Comparison of ENCODE assay signal across 9 mouse cellular contexts in the genomic region with DNA sequence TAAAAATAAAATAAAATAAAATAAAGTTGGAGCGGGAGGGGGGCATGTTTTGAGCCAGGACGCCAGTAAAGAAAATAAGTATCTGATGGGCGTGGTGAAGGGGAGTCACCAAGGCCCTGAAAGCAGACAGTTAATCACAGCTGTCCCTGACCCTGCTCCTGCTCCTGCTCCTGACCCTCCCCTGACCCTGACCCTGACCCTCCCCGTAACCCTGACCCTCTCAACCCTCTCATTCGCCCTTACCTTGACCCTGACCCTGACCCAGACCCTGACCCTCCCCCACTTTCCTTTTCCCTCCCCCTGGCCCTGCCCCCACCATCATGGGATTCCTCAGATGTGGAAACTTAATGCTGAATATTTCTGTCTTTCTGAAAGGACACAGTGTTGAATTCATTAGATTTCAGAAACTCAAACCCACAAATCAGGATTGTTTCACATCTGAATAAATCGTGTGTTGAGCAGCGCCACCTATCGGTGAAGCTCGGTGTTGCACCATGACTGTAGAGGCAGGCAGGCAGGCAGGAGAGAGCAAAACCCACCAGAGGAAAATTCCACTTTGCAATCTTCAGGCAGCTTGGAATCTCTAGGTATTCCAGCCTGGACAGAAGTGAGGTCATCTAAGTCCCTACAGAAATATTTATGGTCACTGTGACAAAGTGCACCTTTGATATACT.
DNase-seq lines count a peak whose midpoint lies in the region; ATAC-seq and TF ChIP-seq lines count a peak whose summit lies in the region.
"Had no signal": no experiment of that assay in that cellular context is flagged by ENCODE, and none has a peak within 500 bp of the region (broad histone marks: within the 10 kb centered on the region; RNA-seq: fewer than 3 reads in every experiment).

No protein-coding gene starts in this region.

- no peak overlapping the region for H3K9ac ChIP-seq in midbrain, embryonic 13.5 days (replicated peaks)
- H3K9ac ChIP-seq: stomach, embryonic 15.5 days had no signal

- TF ChIP-seq CTCF in lung, adult 2 months (IDR thresholded peaks at IDR 0.05; ENCODE audit: insufficient read depth, low read length): peak; percentile 87

- no peak overlapping the region for H3K4me2 ChIP-seq in midbrain, embryonic 13.5 days (replicated peaks)
- H3K4me2 ChIP-seq: stomach, embryonic 15.5 days had no signal

- H3K4me1 ChIP-seq in midbrain, embryonic 10.5 days: no peaks in the 10 kb centered on the region
- no peaks in the 10 kb centered on the region for H3K4me1 ChIP-seq in midbrain, embryonic 13.5 days (replicated peaks)
- no peaks in the 10 kb centered on the region for H3K4me1 ChIP-seq in lung, adult 2 months (ENCODE audit: control insufficient read depth, insufficient read depth, low read length)
- H3K4me1 ChIP-seq: stomach, embryonic 15.5 days had no signal

- WGBS in midbrain, embryonic 10.5 days: 49% methylated on average over 9 of the region's 9 CpGs
- WGBS in midbrain, embryonic 13.5 days: 47% methylated on average over 9 of the region's 9 CpGs
- WGBS in lung, adult 2 months: 46% methylated on average over 9 of the region's 9 CpGs

- no peaks in the 10 kb centered on the region for H3K9me3 ChIP-seq in midbrain, embryonic 10.5 days (replicated peaks)
- H3K9me3 ChIP-seq in midbrain, embryonic 13.5 days: no peaks in the 10 kb centered on the region
- H3K9me3 ChIP-seq: stomach, embryonic 15.5 days had no signal

- DNase-seq in midbrain, embryonic 10.5 days (ENCODE audit: low spot score): peak; percentile 74
- peak; percentile 4 for DNase-seq in c-Kit-positive CD71-positive TER-119-negative erythroid progenitor cells, embryonic 14.5 days (ENCODE audit: low read depth)
- DNase-seq in frontal cortex, postnatal 10 days (ENCODE audit: low spot score in 2 of 2): peak; percentile 37 to 84
- DNase-seq in kidney, postnatal 4 days: peak; percentile 93 to 95
- peak; percentile 71 for DNase-seq in lung, adult 2 months
- DNase-seq in right cerebral cortex, postnatal 14 days: peak; percentile 94
- DNase-seq in urinary bladder, postnatal 10 days (ENCODE audit: low spot score): peak; percentile 73

- H3K27ac ChIP-seq in midbrain, embryonic 10.5 days (replicated peaks): no peak overlapping the region
- H3K27ac ChIP-seq in midbrain, embryonic 13.5 days: no peak overlapping the region
- H3K27ac ChIP-seq: stomach, embryonic 15.5 days had no signal

- H3K4me3 ChIP-seq in midbrain, embryonic 10.5 days: no peak overlapping the region
- H3K4me3 ChIP-seq in midbrain, embryonic 13.5 days (replicated peaks): no peak overlapping the region
- H3K4me3 ChIP-seq in lung, adult 2 months (replicated peaks; ENCODE audit: extremely low read depth, low read depth, low read length): no peak overlapping the region
- H3K4me3 ChIP-seq: stomach, embryonic 15.5 days had no signal

- H3K36me3 ChIP-seq in midbrain, embryonic 10.5 days: no peaks in the 10 kb centered on the region
- no peaks in the 10 kb centered on the region for H3K36me3 ChIP-seq in midbrain, embryonic 13.5 days
- H3K36me3 ChIP-seq: stomach, embryonic 15.5 days had no signal

- TF ChIP-seq POLR2A in lung, adult 2 months (IDR thresholded peaks at IDR 0.05; ENCODE audit: borderline replicate concordance, extremely low read depth, low read depth, low read length): no peak

- no peak for ATAC-seq in midbrain, embryonic 13.5 days

- H3K27me3 ChIP-seq in midbrain, embryonic 10.5 days (ENCODE audit: low read depth, poor library complexity, severe bottlenecking): no peaks in the 10 kb centered on the region
- H3K27me3 ChIP-seq in midbrain, embryonic 13.5 days: no peaks in the 10 kb centered on the region
- H3K27me3 ChIP-seq: stomach, embryonic 15.5 days had no signal

Comparison
In these comparisons a context has a peak if more than half of its experiments do, and no peak if none do; other contexts are left out.
1. DNase-seq: peak in every context shown above with its lines; median percentile 94 in kidney, postnatal 4 days; 94 in right cerebral cortex, postnatal 14 days; 74 in midbrain, embryonic 10.5 days; 73 in urinary bladder, postnatal 10 days; 71 in lung, adult 2 months; 60 in frontal cortex, postnatal 10 days; 4 in c-Kit-positive CD71-positive TER-119-negative erythroid progenitor cells, embryonic 14.5 days.